Mouse (Mus musculus) mouse trophoblast stem cell (cell line): ENCODE measurements at regions not wholly inside any gene's neighbourhood (a gene's known extent, or its start where the extent isn't known, plus 50 kb on each side); places are given as distances from the start of the nearest gene placed in this dataset.

Source experiments
- in situ Hi-C, 2 experiments: fragments of 300-500 bp; cut with MseI, MboI; formaldehyde crosslinking; loops; 2 replicates in 1 of 2; 3 replicates in 1 of 2; pipeline ENCODE4 v1.15.1; 2025

- in situ Hi-C loops, result no loop called here
These were observed 57.8 kb upstream of the Zfand5 start for GRCm38 (mm10) chr19:21214253-21214652.

- in situ Hi-C loops, result no loop called here
These were observed 78.6 kb upstream of the Zfand5 start for GRCm38 (mm10) chr19:21193461-21193860.

GRCm38 (mm10) chr19:21192576-21192975 lies 79.5 kb upstream of the Zfand5 start:
- in situ Hi-C loops, result no loop called here

GRCm38 (mm10) chr19:21189216-21189615 lies 82.9 kb upstream of the Zfand5 start:
- in situ Hi-C loops, result no loop called here

DNA sequence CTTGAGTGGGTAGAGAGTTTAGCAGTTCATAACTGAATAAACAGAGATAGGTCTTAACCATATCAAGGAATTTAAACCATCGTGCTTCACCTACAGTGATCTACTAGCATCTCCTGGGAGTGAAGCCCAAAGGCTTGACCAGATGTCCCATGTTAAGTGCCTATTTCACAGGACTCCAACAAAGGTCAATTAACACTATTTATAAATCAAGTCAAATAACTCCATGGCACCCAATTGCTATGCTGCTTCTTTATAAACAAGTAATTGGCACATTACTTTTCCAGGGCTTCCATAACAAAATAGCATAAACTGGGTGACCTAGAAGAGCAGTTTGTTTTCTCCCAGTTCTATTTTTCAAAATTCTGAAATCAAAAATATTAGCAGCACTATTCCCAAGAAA lies 85.4 kb upstream of the Zfand5 start:
- in situ Hi-C loops, result no loop called here

DNA sequence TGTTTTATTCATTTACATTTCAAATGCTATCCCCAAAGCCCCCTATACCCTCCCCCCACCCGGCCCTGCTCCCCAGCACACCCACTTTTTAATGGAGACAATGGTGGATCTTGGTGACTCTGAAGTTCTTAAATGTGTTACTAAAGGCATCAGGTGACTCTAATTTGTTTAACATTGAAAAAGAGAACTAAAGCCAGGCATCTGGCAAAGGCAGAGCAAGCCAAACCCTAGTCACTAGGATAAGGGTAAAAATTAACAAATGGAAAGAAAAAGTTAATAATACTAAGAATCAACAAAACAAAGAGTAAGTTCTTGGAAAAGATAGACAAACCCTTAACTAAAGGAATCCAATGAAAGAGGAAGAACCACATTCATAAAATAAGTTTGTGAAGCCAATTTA lies 86.1 kb upstream of the Zfand5 start:
- in situ Hi-C loops, result no loop called here

DNA sequence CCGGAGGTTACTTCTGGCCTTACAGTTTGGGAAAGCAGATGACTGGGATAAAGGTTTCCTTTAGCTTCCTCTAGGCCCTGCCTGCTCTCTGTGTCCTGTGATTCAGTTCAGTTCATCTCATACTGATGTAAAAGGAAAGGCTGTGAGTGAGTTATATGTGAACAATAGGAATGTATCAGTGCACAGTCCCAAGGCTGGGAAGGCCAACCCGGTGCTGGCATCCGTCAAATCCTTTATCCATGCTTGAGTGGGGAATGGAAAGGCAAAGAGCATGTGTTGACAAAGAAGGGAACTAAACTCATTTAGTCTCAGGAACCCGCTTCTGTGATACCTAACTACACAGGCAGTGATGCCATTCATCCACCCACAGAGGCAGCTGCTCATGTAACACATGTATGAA lies 89.0 kb upstream of the Zfand5 start:
- in situ Hi-C loops, result no loop called here

DNA sequence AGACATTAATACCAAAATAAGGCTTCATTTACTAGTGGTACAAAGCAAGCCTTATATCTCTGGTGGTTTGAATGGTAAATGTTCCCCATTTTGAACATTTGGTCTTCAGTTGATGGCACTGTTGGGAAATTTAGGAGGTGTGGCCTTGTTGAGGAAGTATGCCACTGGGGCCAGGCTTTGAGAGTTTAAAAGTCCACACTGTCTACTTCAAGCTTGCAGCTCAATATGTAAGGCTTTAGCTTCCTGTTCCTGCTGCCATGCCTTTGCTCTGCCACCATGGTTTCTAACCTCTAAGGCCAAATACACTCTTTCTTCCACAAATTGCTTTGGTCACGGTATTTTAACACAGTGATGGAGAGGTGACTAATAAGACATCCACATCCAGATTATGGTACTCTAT lies 92.2 kb upstream of the Zfand5 start:
- in situ Hi-C loops, result no loop called here

GRCm38 (mm10) chr19:21175426-21175831 lies 96.6 kb upstream of the Zfand5 start:
- in situ Hi-C loops, result no loop called here

- in situ Hi-C loops, result no loop called here
These were observed 97.4 kb upstream of the Zfand5 start for GRCm38 (mm10) chr19:21174636-21175035.

- in situ Hi-C loops, result no loop called here
These were observed 98.1 kb upstream of the Zfand5 start for GRCm38 (mm10) chr19:21173896-21174483.

DNA sequence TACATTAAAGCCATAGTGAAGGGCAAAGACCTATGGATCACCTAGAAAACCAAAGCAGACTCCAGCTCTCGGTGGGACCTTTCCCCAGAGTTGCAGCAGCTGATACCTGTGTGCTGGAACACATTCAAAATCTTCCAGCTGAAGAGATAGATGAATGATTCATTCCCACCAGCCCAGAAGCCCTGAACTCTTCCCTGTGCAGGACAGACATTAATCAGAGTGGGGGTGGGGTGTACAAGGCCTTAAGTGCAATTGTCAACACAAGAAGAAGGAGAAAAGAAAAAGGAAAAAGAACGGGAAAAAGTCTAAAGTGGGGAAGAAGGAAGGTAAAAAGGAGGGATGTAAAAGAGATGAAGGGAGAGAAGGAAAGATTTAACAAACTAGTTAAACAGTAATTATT lies 100.9 kb upstream of the Zfand5 start:
- in situ Hi-C loops, result no loop called here

DNA sequence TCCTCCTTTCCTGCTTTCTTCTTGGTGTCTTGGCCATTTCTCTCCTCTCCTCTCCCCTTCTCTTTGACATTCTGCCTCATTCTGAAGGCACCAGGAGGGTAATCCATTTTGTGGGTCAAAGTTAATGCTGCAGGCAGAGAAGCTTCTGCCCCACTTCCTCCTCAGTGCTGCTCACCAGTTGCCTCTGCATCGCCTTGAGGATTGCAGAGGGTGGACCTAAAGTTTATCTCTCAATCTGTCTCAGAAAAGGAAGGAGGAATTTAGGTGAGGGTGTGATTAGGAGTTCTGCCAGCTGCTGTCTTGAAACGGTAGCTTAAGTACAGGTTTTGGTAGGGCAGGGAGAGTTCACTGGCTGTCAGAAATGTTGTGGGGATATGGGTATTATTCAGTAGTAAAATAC lies 101.3 kb upstream of the Zfand5 start:
- in situ Hi-C loops, result no loop called here

GRCm38 (mm10) chr19:21166939-21167338 lies 105.1 kb upstream of the Zfand5 start:
- in situ Hi-C loops, result no loop called here

DNA sequence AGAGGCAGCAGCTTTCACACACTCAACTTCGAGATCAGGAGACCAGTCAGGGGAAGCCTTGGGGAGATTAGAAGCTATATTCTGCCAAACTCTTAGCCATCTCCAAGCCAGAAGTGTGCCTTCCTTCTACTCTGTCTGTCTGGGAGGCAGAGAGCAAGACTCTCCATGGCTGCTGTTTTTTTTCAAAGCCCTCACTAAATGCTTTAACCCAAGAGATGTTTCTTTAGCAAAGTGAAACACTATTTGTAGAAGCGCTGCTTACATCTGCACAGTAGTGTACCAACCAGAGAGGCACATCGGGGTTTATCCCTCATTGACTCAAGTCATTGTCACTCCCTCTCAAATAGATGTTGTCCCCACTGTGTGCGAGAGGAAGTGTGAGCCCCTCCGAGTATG lies 105.6 kb upstream of the Zfand5 start:
- in situ Hi-C loops, result no loop called here

DNA sequence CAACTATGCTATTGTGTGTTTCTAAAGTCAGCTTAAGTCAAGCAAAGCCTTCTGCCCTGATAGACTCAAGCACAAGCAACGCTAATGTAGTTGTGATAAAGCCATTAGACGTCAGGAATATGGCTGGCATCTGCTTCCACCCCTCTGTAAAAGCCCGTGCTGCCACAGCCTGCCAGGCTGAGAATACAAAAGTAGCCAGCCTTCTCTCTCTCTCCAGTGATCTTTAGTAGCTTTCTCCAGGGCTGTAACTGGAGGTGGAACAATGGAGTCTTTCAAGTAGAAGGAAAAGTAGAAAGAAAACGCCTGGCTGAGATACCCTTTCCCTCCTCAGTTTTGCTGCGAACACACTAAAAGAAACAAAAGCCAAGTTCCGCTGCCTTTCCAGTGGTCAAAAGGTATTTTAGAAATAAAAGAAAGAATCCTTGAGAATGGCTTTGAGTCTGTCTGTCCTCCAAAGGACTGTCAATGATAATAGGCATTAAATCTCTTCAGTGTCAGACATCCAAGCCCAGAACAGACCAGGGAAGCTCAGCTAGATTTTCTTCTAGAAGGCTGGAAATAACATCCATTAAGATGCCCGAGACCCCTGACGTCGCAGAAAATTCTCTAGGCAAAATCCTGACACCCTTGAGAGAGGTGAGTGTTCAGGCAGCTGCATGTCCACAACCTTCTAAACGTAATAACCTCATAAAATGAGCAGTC lies 106.2 kb upstream of the Zfand5 start:
- in situ Hi-C loops, result no loop called here

DNA sequence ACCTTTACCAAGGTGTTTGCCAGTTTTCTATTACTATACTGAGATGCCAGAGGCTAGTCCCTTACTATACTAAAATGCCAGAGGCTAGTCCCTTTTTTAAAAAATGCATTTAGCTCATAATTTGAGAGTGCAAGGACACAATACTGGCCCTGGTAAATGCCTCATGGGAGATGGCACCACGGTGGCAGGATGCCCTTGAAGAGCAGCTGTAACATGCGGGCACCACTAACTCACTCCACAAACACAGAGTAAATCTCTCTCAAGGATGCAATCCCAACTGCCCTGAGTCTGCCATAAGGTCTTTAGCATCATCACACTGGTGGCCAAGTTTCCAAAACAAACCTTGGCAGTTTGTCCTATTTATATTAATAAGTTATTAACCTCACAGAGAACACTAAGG lies 108.1 kb upstream of the Zfand5 start:
- in situ Hi-C loops, result no loop called here

DNA sequence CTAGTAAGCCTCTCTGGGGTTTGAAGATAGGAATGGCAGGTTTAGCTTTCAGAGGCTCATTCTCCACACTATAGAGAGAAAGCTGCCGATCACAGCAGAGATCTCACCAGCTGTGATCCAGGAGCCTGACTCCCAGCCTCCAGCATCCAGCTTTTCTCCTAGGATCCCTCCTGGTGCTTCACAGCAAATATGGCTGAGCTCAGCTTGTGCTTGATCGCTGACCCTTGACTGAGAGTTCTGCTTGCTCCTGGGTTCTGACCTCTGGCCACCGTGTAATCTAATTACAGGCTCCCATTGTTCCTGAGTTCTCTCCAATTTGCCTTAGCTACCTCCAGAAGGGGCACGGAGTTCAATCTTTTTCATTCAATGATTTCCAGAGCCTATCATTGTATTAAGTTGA lies 111.1 kb upstream of the Zfand5 start:
- in situ Hi-C loops, result no loop called here

DNA sequence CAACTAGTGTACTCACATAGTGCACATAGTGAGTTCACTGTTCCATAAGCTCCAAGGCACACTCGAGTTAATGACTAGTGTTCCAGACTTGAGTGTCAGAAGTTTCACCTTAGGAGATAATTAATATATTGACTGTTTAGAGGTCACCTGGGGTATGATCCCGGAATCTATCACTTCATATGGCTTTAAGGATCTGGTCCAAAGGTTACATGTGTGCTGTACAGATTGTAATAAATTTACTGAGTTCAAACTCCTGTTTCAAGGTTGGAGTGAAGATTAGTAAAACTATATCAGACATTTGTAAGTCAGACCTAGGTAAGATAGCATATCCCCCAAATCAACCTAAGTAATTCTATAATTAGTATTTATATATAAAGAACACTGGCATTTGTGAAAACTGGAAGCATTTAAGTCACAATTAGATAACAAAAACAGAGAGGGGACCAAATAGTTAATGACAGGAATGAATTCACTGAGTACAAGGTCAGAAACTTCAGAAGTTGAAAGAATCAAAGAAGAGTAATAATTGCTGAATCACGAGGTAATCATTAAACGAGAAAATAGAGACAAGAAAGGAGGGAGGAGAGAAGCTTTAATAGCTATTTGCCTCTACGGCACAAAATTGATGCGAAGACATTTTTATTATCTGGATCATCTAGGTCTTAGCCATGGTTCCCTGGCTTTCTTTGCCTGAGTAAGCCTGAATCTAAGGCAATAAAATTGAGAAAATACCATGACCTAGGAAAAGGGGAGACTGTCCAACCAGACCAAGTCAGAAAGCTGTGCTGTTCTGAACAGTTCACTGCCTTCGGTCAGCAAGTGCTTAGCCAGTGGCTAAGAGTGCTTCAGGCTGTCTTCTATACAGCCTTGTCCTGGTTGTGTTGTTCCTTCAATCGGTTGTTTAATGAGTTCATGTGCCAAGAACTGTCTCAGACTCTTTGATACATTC lies 112.6 kb upstream of the Zfand5 start:
- in situ Hi-C loops, result no loop called here

- in situ Hi-C loops, result no loop called here
These were observed 117.9 kb upstream of the Zfand5 start for GRCm38 (mm10) chr19:21154162-21154561.

GRCm38 (mm10) chr19:21152027-21152426 lies 120.1 kb upstream of the Zfand5 start:
- in situ Hi-C loops, result no loop called here

- in situ Hi-C loops, result no loop called here
These were observed 121.2 kb upstream of the Zfand5 start for GRCm38 (mm10) chr19:21150849-21151248.

GRCm38 (mm10) chr19:21150241-21150640 lies 121.8 kb upstream of the Zfand5 start:
- in situ Hi-C loops, result no loop called here
